Mouse (Mus musculus) lung, postnatal 0 days (tissue): Measurements from ENCODE around the gene Cacna2d2. TPM values are rescaled to one million over a fixed set of nuclear protein-coding genes. Genes with fewer than 3 reads are reported as not detected.

ENCODE experiments used
- ATAC-seq: fragments of 200-750 bp; cut with Nextera tagmentation; 2 replicates; pipeline ENCODE4 v1.8.0; 2017; ENCODE audit warnings: moderate library complexity
- DNase-seq: peaks from one replicate; pipeline ENCODE4 v3.0.0-alpha.2; 2016; ENCODE audit warnings: low spot score
- H3K27ac ChIP-seq: fragments of 300-500 bp; sonication (generic); 2 replicates; pipeline ENCODE4 v1.5.1; 2014; ENCODE audit warnings: antibody characterized with exemption, mild to moderate bottlenecking, low read length, mixed read lengths
- H3K27me3 ChIP-seq: fragments of 300-500 bp; sonication (generic); replicated peaks from 2 replicates; pipeline ENCODE4 v1.6.1; 2014; ENCODE audit warnings: low read length, mixed read lengths; ENCODE audit not compliant: insufficient read depth
- H3K36me3 ChIP-seq: fragments of 300-500 bp; sonication (generic); 2 replicates; pipeline ENCODE4 v1.6.1; 2014; ENCODE audit warnings: low read length, mixed read lengths; ENCODE audit not compliant: insufficient read depth
- H3K4me1 ChIP-seq: fragments of 300-500 bp; sonication (generic); 2 replicates; pipeline ENCODE4 v1.6.1; 2014; ENCODE audit warnings: antibody characterized with exemption, low read depth, low read length, mixed read lengths; ENCODE audit not compliant: insufficient read depth
- H3K4me2 ChIP-seq: fragments of 300-500 bp; sonication (generic); replicated peaks from 2 replicates; pipeline ENCODE4 v1.6.1; 2014; ENCODE audit warnings: low read depth, mild to moderate bottlenecking, low read length, moderate library complexity, mixed read lengths
- H3K4me3 ChIP-seq: fragments of 300-500 bp; sonication (generic); 2 replicates; pipeline ENCODE4 v1.5.1; 2014; ENCODE audit warnings: low read depth, low read length
- H3K9ac ChIP-seq: fragments of 300-500 bp; sonication (generic); replicated peaks from 2 replicates; pipeline ENCODE4 v1.6.1; 2014; ENCODE audit warnings: low read depth, mild to moderate bottlenecking
- H3K9me3 ChIP-seq: fragments of 300-500 bp; sonication (generic); 2 replicates; pipeline ENCODE4 v1.6.1; 2016; ENCODE audit warnings: low read length, mixed read lengths
- CTCF ChIP-seq: IDR thresholded peaks from 2 replicates; pipeline ENCODE4 v1.5.1; 2016; ENCODE audit warnings: antibody characterized with exemption, mild to moderate bottlenecking
- EP300 ChIP-seq: IDR thresholded peaks from 2 replicates; pipeline ENCODE4 v1.6.1; 2016; ENCODE audit warnings: antibody characterized with exemption, mild to moderate bottlenecking, control low read depth
- WGBS: fragments of 180-500 bp; shearing (Covaris S2); extraction: QIAGEN DNeasy Blood & Tissue Kit; methylation state at CpG from one replicate; pipeline ENCODE4 v1.1.7; 2014; 5-methylcytosine and 5-hydroxymethylcytosine counted together
- polyA plus RNA-seq: library from polyadenylated mRNA; unstranded; fragments of >200 nt; fragmentation: Nextera tagmentation; extraction: Ambion mirVana; gene quantifications from 2 replicates; pipeline ENCODE4 v1.2.1, GENCODE M21; 2015

The Cacna2d2 gene
- polyA plus RNA-seq, 1 experiment from 2014 or later: 0.04 TPM

DNA sequence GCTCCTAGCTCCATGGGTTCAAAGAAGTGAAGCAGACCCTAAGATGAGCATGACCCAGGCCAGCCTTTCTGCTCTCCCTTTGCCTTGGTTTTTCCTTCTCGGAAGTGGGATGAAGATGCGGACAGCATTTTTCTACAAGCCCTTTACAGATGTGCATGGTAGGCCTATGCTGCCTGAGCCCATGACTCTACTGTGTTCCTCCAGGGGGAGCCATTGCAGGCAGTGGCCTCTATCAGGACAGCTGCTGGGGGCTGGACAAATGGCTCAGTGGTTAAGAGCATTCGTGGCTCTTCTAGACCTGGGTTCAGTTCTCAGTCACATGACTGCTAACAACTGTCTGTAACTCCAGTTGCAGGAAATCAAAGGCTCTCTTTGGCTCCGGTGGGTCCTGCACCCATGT lies 83.4 kb downstream of the Cacna2d2 start:
- DNase-seq: no peak
- no peaks in the 10 kb centered on the region for H3K9me3 ChIP-seq
- no peak for ATAC-seq
- no peaks in the 10 kb centered on the region for H3K27me3 ChIP-seq
- H3K4me1 ChIP-seq: no peaks in the 10 kb centered on the region
- no peaks in the 10 kb centered on the region for H3K36me3 ChIP-seq
- H3K9ac ChIP-seq: no peak overlapping the region
- 76% methylated on average over 4 of the region's 4 CpGs for WGBS
- no peak overlapping the region for H3K4me3 ChIP-seq
- H3K4me2 ChIP-seq: no peak overlapping the region
- no peak overlapping the region for H3K27ac ChIP-seq
- TF ChIP-seq EP300: no peak
- TF ChIP-seq CTCF: peak; percentile 15

GRCm38 (mm10) chr9:107483714-107484113 lies 84.3 kb downstream of the Cacna2d2 start:
- no peaks in the 10 kb centered on the region for H3K9me3 ChIP-seq
- no peak overlapping the region for H3K4me2 ChIP-seq
- DNase-seq (no peak), ATAC-seq (no peak)
- H3K4me3 ChIP-seq: no peak overlapping the region
- 71% methylated on average over 5 of the region's 5 CpGs for WGBS
- no peaks in the 10 kb centered on the region for H3K27me3 ChIP-seq
- H3K9ac ChIP-seq: no peak overlapping the region
- H3K27ac ChIP-seq: no peak overlapping the region
- H3K4me1 ChIP-seq: no peaks in the 10 kb centered on the region
- no peaks in the 10 kb centered on the region for H3K36me3 ChIP-seq
- TF ChIP-seq EP300: no peak
- no peak for TF ChIP-seq CTCF

- H3K27me3 ChIP-seq: no peaks in the 10 kb centered on the region
- H3K9me3 ChIP-seq: no peaks in the 10 kb centered on the region
- H3K9ac ChIP-seq: no peak overlapping the region
- H3K4me3 ChIP-seq: no peak overlapping the region
- no peaks in the 10 kb centered on the region for H3K4me1 ChIP-seq
- no peak for TF ChIP-seq EP300
- no peak for TF ChIP-seq CTCF
- 64% methylated on average over 17 of the region's 17 CpGs for WGBS
- DNase-seq: no peak
- ATAC-seq: no peak
- H3K27ac ChIP-seq: no peak overlapping the region
- no peaks in the 10 kb centered on the region for H3K36me3 ChIP-seq
- no peak overlapping the region for H3K4me2 ChIP-seq
These were observed 84.9 kb downstream of the Cacna2d2 start for GRCm38 (mm10) chr9:107484302-107484701.

- 74% methylated on average over 6 of the region's 6 CpGs for WGBS
- Histone ChIP-seq H3K27ac (no peak overlapping the region), H3K27me3 (no peaks in the 10 kb centered on the region), H3K36me3 (no peaks in the 10 kb centered on the region), H3K4me3 (no peak overlapping the region), H3K4me2 (no peak overlapping the region), H3K9ac (no peak overlapping the region), H3K4me1 (no peaks in the 10 kb centered on the region), H3K9me3 (no peaks in the 10 kb centered on the region)
- ATAC-seq (no peak), DNase-seq (no peak)
- TF ChIP-seq EP300 (no peak), CTCF (no peak)
These were observed 85.4 kb downstream of the Cacna2d2 start for GRCm38 (mm10) chr9:107484766-107485165.

DNA sequence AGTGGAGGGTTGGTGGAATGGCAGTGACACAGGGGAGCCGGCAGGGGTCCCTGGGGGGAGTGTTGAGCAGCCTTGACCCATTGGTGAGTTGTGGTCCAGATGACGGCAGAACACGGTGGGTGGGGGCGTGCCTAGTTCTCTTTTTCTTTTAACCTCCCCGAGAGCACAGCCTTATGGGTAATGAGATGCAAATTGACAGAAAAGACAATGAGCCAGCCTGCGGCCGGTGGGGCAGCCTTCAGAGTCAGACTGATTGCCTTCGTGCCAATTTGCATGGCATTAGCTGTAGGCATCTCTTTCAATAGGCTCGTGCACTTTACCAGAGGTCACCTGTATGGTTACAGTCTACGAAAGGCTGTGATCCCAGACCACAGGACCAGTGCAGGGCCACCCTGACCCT lies 86.7 kb downstream of the Cacna2d2 start:
- Histone ChIP-seq H3K4me3 (no peak overlapping the region), H3K9ac (no peak overlapping the region), H3K4me2 (no peak overlapping the region), H3K4me1 (no peaks in the 10 kb centered on the region), H3K27me3 (no peaks in the 10 kb centered on the region), H3K9me3 (no peaks in the 10 kb centered on the region), H3K27ac (no peak overlapping the region), H3K36me3 (no peaks in the 10 kb centered on the region)
- ATAC-seq (no peak), DNase-seq (no peak)
- 64% methylated on average over 10 of the region's 10 CpGs for WGBS
- no peak for TF ChIP-seq EP300
- TF ChIP-seq CTCF: no peak

DNA sequence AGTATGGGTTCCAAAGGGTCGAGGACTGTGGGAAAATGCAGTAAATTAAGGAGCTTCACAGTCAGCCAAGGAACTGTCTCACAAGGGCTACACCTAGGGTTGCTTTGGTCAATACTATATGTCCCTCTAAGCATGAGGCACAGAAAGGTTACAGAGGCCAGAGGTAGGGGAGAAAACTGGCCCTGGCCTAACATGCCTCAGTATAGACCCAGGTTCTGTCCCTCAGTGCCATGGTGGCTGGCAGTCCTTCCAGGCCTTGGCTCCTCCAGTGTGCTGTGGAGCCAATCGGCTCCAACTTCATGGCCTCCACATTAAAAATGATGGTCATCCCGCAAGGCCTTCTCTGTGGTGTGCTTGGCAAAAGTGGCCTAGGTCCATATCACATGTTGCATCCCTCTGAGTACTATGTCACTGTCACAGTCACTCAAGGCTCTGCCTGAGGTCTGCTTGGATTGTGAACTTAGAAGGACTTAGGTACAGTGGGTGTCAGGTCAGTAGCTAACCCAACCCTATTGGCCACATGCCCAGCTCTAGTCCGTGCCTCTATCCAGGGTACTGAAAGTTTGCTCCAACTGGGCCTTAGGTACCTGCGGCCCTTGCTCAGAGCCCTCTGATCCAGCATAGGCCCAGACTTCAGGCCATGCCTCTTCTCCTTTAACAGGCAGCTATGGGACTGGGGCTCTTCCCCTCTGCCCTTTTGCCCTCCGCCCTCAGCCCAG lies 87.3 kb downstream of the Cacna2d2 start:
- Histone ChIP-seq H3K27ac (no peak overlapping the region), H3K9ac (no peak overlapping the region), H3K4me3 (no peak overlapping the region), H3K4me2 (no peak overlapping the region), H3K4me1 (no peaks in the 10 kb centered on the region), H3K27me3 (no peaks in the 10 kb centered on the region), H3K36me3 (no peaks in the 10 kb centered on the region), H3K9me3 (no peaks in the 10 kb centered on the region)
- TF ChIP-seq EP300: no peak
- WGBS: 67% methylated on average over 6 of the region's 6 CpGs
- ATAC-seq (no peak), DNase-seq (peak; percentile 30)

GRCm38 (mm10) chr9:107490146-107490545 lies 90.7 kb downstream of the Cacna2d2 start:
- TF ChIP-seq EP300 (no peak), CTCF (no peak)
- no peak overlapping the region for H3K9ac ChIP-seq
- no peaks in the 10 kb centered on the region for H3K4me1 ChIP-seq
- H3K9me3 ChIP-seq: no peaks in the 10 kb centered on the region
- DNase-seq: no peak
- ATAC-seq: no peak
- no peak overlapping the region for H3K4me3 ChIP-seq
- WGBS: 40% methylated on average over 8 of the region's 8 CpGs
- no peak overlapping the region for H3K4me2 ChIP-seq
- H3K27me3 ChIP-seq: no peaks in the 10 kb centered on the region
- H3K27ac ChIP-seq: no peak overlapping the region
- no peaks in the 10 kb centered on the region for H3K36me3 ChIP-seq
